20 mouse cellular contexts compared by ENCODE assay signal in the genomic region with DNA sequence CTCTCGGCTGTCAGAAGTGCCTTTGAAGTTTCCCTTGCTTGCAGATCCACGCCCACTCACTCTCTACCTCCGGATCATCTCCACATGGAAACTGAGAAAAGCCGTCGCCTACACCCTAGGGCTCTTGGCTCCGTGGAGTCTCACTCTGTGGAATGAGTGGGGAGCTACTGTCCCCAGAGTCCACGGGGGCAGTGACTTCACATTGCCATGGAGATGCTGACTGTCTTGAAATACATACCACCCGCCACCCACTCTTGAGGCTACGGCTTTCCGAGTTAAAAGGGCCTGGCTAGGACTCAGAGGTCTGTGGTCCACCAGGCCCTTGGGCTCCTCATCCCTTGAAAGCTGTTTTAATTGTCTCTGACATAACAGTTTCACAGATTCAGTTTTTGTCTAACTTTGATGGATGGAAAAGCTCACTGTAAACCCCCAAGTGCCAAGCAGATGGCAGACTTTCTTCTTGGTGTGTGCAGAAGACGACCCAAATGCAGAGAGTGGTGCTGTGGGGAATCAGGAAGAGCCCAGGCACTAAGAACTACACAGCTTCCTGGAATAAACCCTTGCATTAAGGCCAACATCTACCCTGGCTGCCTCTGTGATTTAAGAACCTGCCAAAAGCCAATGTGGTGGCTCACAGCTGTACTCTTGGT. TPM values are rescaled to one million over a fixed set of nuclear protein-coding genes. Genes with fewer than 3 reads are reported as not detected.
DNase-seq lines count a peak whose midpoint lies in the region; TF ChIP-seq lines count a peak whose summit lies in the region.
"Had no signal": no experiment of that assay in that cellular context is flagged by ENCODE, and none has a peak within 500 bp of the region (broad histone marks: within the 10 kb centered on the region; RNA-seq: fewer than 3 reads in every experiment).

No protein-coding gene starts in this region.

- H3K4me3 ChIP-seq in layer of hippocampus, adult 2 months = no peak overlapping the region
- H3K4me3 ChIP-seq in cortical plate, adult 2 months (ENCODE audit: insufficient read depth, low read length) = no peak overlapping the region
- H3K4me3 ChIP-seq: embryonic facial prominence, embryonic 13.5 days; limb, embryonic 10.5 days; liver, embryonic 12.5 days; megakaryocyte, embryonic 14.5 days; midbrain, embryonic 15.5 days had no signal

- no peak overlapping the region; the same call in 1 of the 2 replicates for H3K27ac ChIP-seq in layer of hippocampus, adult 2 months
- no peak overlapping the region for H3K27ac ChIP-seq in cortical plate, adult 2 months (ENCODE audit: insufficient read depth, low read length)
- H3K27ac ChIP-seq: embryonic facial prominence, embryonic 13.5 days; limb, embryonic 10.5 days; liver, embryonic 12.5 days; midbrain, embryonic 15.5 days had no signal

- DNase-seq in layer of hippocampus, adult 2 months (ENCODE audit: low spot score in 2 of 2) = peak in 1 of 2 experiments; percentile 42
- DNase-seq in layer of hippocampus, postnatal 25 days (ENCODE audit: extremely low spot score in 1 of 2, low spot score in 1 of 2) = no peak
- peak; percentile 57 to 71 for DNase-seq in left cerebral cortex, adult 18-20 months (ENCODE audit: low spot score in 2 of 2)
- DNase-seq in right cerebral cortex, adult 2 months (ENCODE audit: low spot score in 2 of 2) = peak; percentile 80 to 81
- no peak for DNase-seq in gastrocnemius, postnatal 4 days (ENCODE audit: low spot score in 2 of 2)
- no peak for DNase-seq in ovary, postnatal 10 days (ENCODE audit: low spot score)
- no peak for DNase-seq in cerebellum, adult 9-11 months
- DNase-seq: adrenal gland, adult 8-10 months; cerebellum, adult 11 months; cerebellum, postnatal 36 days; heart, adult 11 months; kidney, adult 8-10 months; kidney, postnatal 4 days; thymus, adult 18-20 months had no signal

- H3K4me1 ChIP-seq in cortical plate, adult 2 months (ENCODE audit: control insufficient read depth, insufficient read depth, low read length) = peaks cover 6% of the 10 kb centered on the region
- H3K4me1 ChIP-seq: liver, embryonic 12.5 days had no signal

- peak; percentile 54 for TF ChIP-seq CTCF in layer of hippocampus, adult 2 months (conservative IDR thresholded peaks at IDR 0.05)
- TF ChIP-seq CTCF in cortical plate, adult 2 months (IDR thresholded peaks at IDR 0.05; ENCODE audit: extremely low read depth, insufficient read depth, low read length) = 0 out of 2 replicates have a peak, but pooled peaks have one; percentile 8

- TF ChIP-seq POLR2A in cortical plate, adult 2 months (IDR thresholded peaks at IDR 0.05; ENCODE audit: extremely low read depth, insufficient read depth, low read length) = no peak

RNA-seq across cellular contexts. Expression of gene Kcng1, which starts 49.0 kb away (rescaled TPM):
- total RNA-seq in layer of hippocampus, adult 2 months (2021) = 10 to 100 TPM; 37.9 to 39.8 TPM
- total RNA-seq in layer of hippocampus, postnatal 25 days (2021) = 10 to 100 TPM; 38.0 to 38.6 TPM
- polyA plus RNA-seq in cortical plate, adult 2 months (2012; rRNA removed) = 5.9 and 7.2 TPM in 2 replicates
- total RNA-seq in left cerebral cortex, adult 18-20 months (2021) = 10 to 100 TPM; 34.5 to 40.8 TPM
- total RNA-seq in gastrocnemius, postnatal 4 days (2021) = under 1 TPM; 0.10 to 0.20 TPM

Comparison
In these comparisons a context has a peak if more than half of its experiments do, and no peak if none do; other contexts are left out.
1. DNase-seq: peak in left cerebral cortex, adult 18-20 months (2 of 2) and right cerebral cortex, adult 2 months (2 of 2); none in layer of hippocampus, postnatal 25 days (0 of 2), gastrocnemius, postnatal 4 days (0 of 2), ovary, postnatal 10 days (single experiment) and cerebellum, adult 9-11 months (single experiment).
2. RNA of gene Kcng1, which starts 49.0 kb away (total RNA-seq): 34.5 to 40.8 TPM in left cerebral cortex, adult 18-20 months, 37.9 to 39.8 TPM in layer of hippocampus, adult 2 months and 38.0 to 38.6 TPM in layer of hippocampus, postnatal 25 days; 0.10 to 0.20 TPM in gastrocnemius, postnatal 4 days; every median in the first group is over 10 times any median in the second.